Mouse (Mus musculus) neural tube, embryonic 14.5 days (tissue): ENCODE results near the gene Gatad2b. TPM values are rescaled to one million over a fixed set of nuclear protein-coding genes. Genes with fewer than 3 reads are reported as not detected.
"Not testable (repeated sequence)": the region's sequence is repeated elsewhere in the genome, so short reads cannot be mapped to it uniquely, and the experiment has no call there.

Experiments used
- ATAC-seq: fragments of 200-750 bp; cut with Nextera tagmentation; 2 replicates; pipeline ENCODE4 v1.8.0; 2017; ENCODE audit warnings: low read depth, mild to moderate bottlenecking, moderate TSS enrichment, moderate library complexity
- H3K27ac ChIP-seq: fragments of 300-500 bp; sonication (generic); 2 replicates; pipeline ENCODE4 v1.5.1; 2014; ENCODE audit warnings: low read depth, mild to moderate bottlenecking, control low read depth, low read length, moderate library complexity, mixed read lengths
- H3K27me3 ChIP-seq: fragments of 300-500 bp; sonication (generic); 2 replicates; pipeline ENCODE4 v1.6.1; 2014; ENCODE audit warnings: low read length; ENCODE audit not compliant: control insufficient read depth, insufficient read depth
- H3K36me3 ChIP-seq: fragments of 300-500 bp; sonication (generic); 2 replicates; pipeline ENCODE4 v1.6.1; 2014; ENCODE audit warnings: low read length, mixed read lengths; ENCODE audit not compliant: control insufficient read depth, insufficient read depth
- H3K4me1 ChIP-seq: fragments of 300-500 bp; sonication (generic); 2 replicates; pipeline ENCODE4 v1.6.1; 2014; ENCODE audit warnings: low read length; ENCODE audit not compliant: control insufficient read depth, insufficient read depth
- H3K4me2 ChIP-seq: fragments of 300-500 bp; sonication (generic); 2 replicates; pipeline ENCODE4 v1.6.1; 2014; ENCODE audit warnings: mild to moderate bottlenecking, low read depth, low read length, control low read depth
- H3K4me3 ChIP-seq: fragments of 300-500 bp; sonication (generic); 2 replicates; pipeline ENCODE4 v1.5.1; 2014; ENCODE audit warnings: low read depth, low read length, control low read depth, mixed read lengths
- H3K9ac ChIP-seq: fragments of 300-500 bp; sonication (generic); replicated peaks from 2 replicates; pipeline ENCODE4 v1.6.1; 2014; ENCODE audit warnings: low read depth, mild to moderate bottlenecking, control low read depth, low read length, mixed read lengths
- H3K9me3 ChIP-seq: fragments of 300-500 bp; sonication (generic); 2 replicates; pipeline ENCODE4 v1.6.1; 2016; ENCODE audit warnings: low read length; ENCODE audit not compliant: control insufficient read depth
- WGBS: fragments of 180-500 bp; shearing (Covaris S2); extraction: QIAGEN DNeasy Blood & Tissue Kit; methylation state at CpG from one replicate; pipeline ENCODE4 v1.1.7; 2014; 5-methylcytosine and 5-hydroxymethylcytosine counted together
- polyA plus RNA-seq: library from polyadenylated mRNA; unstranded; fragments of >200 nt; fragmentation: Nextera tagmentation; extraction: Ambion mirVana; gene quantifications from 2 replicates; pipeline ENCODE4 v1.2.1, GENCODE M21; 2014

Gene Gatad2b
- polyA plus RNA-seq = 14.3 and 21.6 TPM in 2 replicates

GRCm38 (mm10) chr3:90292345-90293275 is at the start of gene Gatad2b:
Gene Gatad2b (plus strand): TSS chr3:90293178.
- peak within 1 kb of the TSS; percentile 92 for H3K9ac ChIP-seq
- WGBS = under 1% methylated on average over 44 of the region's 47 CpGs
- peak within 1 kb of the TSS; percentile 96 for H3K27ac ChIP-seq
- peak within 1 kb of the TSS; percentile 79 for H3K4me2 ChIP-seq
- no peaks in the 10 kb centered on the region for H3K27me3 ChIP-seq
- H3K4me1 ChIP-seq = peaks cover 18% of the 10 kb centered on the region
- H3K9me3 ChIP-seq = no peaks in the 10 kb centered on the region
- H3K4me3 ChIP-seq = peak within 1 kb of the TSS; percentile 83
- H3K36me3 ChIP-seq = no peaks in the 10 kb centered on the region
- peak; percentile 99 for ATAC-seq

GRCm38 (mm10) chr3:90245406-90245805 is 47.6 kb upstream of the Gatad2b start:
- Histone ChIP-seq H3K27ac (no peak overlapping the region), H3K9ac (no peak overlapping the region), H3K4me2 (no peak overlapping the region), H3K9me3 (no peaks in the 10 kb centered on the region), H3K4me1 (peaks cover 13% of the 10 kb centered on the region), H3K4me3 (no peak overlapping the region), H3K36me3 (no peaks in the 10 kb centered on the region; the same call in 1 of the 2 replicates), H3K27me3 (no peaks in the 10 kb centered on the region)
- WGBS = 83% methylated on average over 2 of the region's 2 CpGs
- ATAC-seq = no peak

GRCm38 (mm10) chr3:90247630-90247959 is 45.4 kb upstream of the Gatad2b start:
- H3K27me3 ChIP-seq = no peaks in the 10 kb centered on the region
- WGBS = 2% methylated on average over 3 of the region's 3 CpGs
- peaks cover 13% of the 10 kb centered on the region for H3K4me1 ChIP-seq
- peak overlapping the region; percentile 60 for H3K27ac ChIP-seq
- H3K9me3 ChIP-seq = no peaks in the 10 kb centered on the region
- peaks cover 4% of the 10 kb centered on the region; the same call in 1 of the 2 replicates for H3K36me3 ChIP-seq
- peak; percentile 10 for ATAC-seq
- H3K9ac ChIP-seq = peak overlapping the region; percentile 78; the same call in 1 of the 2 replicates
- H3K4me2 ChIP-seq = peak overlapping the region; percentile 95
- peak overlapping the region; percentile 69 for H3K4me3 ChIP-seq

- peaks cover 7% of the 10 kb centered on the region for H3K4me1 ChIP-seq
- H3K9me3 ChIP-seq = no peaks in the 10 kb centered on the region
- H3K27ac ChIP-seq = peak within 1 kb of the TSS; percentile 60
- no peaks in the 10 kb centered on the region for H3K27me3 ChIP-seq
- peak within 1 kb of the TSS; percentile 78 for H3K9ac ChIP-seq
- H3K4me2 ChIP-seq = peak within 1 kb of the TSS; percentile 95
- ATAC-seq = peak; percentile 95
- peaks cover 4% of the 10 kb centered on the region; the same call in 1 of the 2 replicates for H3K36me3 ChIP-seq
- peak within 1 kb of the TSS; percentile 69 for H3K4me3 ChIP-seq
- under 1% methylated on average over 44 of the region's 44 CpGs for WGBS
Observed at GRCm38 (mm10) chr3:90247960-90248745, 44.8 kb upstream of the Gatad2b start, which contains the start of gene Slc39a1. Gene Slc39a1 (plus strand): TSS chr3:90248172.

GRCm38 (mm10) chr3:90248746-90249100 is 44.3 kb upstream of the Gatad2b start:
- 8% methylated on average over 10 of the region's 10 CpGs for WGBS

GRCm38 (mm10) chr3:90250791-90251190 is 42.2 kb upstream of the Gatad2b start:
- no peak overlapping the region for H3K4me2 ChIP-seq
- H3K27ac ChIP-seq = no peak overlapping the region
- H3K36me3 ChIP-seq = peaks cover 4% of the 10 kb centered on the region; the same call in 1 of the 2 replicates
- H3K9ac ChIP-seq = no peak overlapping the region
- WGBS = 94% methylated on average over 6 of the region's 6 CpGs
- no peak for ATAC-seq
- peaks cover 11% of the 10 kb centered on the region for H3K4me1 ChIP-seq
- H3K9me3 ChIP-seq = no peaks in the 10 kb centered on the region
- no peak overlapping the region for H3K4me3 ChIP-seq
- no peaks in the 10 kb centered on the region for H3K27me3 ChIP-seq

More at GRCm38 (mm10) chr3:90248746-90249100, 44.3 kb upstream of the Gatad2b start:
- Histone ChIP-seq H3K36me3 (peaks cover 4% of the 10 kb centered on the region; the same call in 1 of the 2 replicates), H3K4me1 (peaks cover 5% of the 10 kb centered on the region), H3K9me3 (no peaks in the 10 kb centered on the region), H3K27me3 (no peaks in the 10 kb centered on the region), H3K4me3 (peak overlapping the region; percentile 69), H3K27ac (peak overlapping the region; percentile 60; the same call in 1 of the 2 replicates), H3K4me2 (peak overlapping the region; percentile 95), H3K9ac (peak overlapping the region; percentile 78)
- ATAC-seq = no peak

GRCm38 (mm10) chr3:90251731-90252226 is 41.2 kb upstream of the Gatad2b start:
- peaks cover 11% of the 10 kb centered on the region for H3K4me1 ChIP-seq
- 95% methylated on average over 8 of the region's 12 CpGs for WGBS

GRCm38 (mm10) chr3:90252659-90253058 is 40.3 kb upstream of the Gatad2b start:
- 92% methylated on average over 2 of the region's 2 CpGs for WGBS
- H3K9ac ChIP-seq, H3K36me3 ChIP-seq, H3K27me3 ChIP-seq, H3K4me2 ChIP-seq, ATAC-seq, H3K4me3 ChIP-seq, H3K9me3 ChIP-seq, H3K27ac ChIP-seq: not testable (repeated sequence)
- H3K4me1 ChIP-seq = peaks cover 11% of the 10 kb centered on the region

More at GRCm38 (mm10) chr3:90251731-90252226, 41.2 kb upstream of the Gatad2b start:
- not testable (repeated sequence) for H3K9me3 ChIP-seq, H3K4me3 ChIP-seq, ATAC-seq, H3K36me3 ChIP-seq, H3K27ac ChIP-seq, H3K4me2 ChIP-seq, H3K27me3 ChIP-seq, H3K9ac ChIP-seq
